Mouse (Mus musculus) CH12.LX (cell line): Measurements from ENCODE around the gene Pla2g5.

Experiments used
- CTCF ChIP-seq, 2 experiments: IDR thresholded peaks in 1 of 2; conservative IDR thresholded peaks in 1 of 2; 2 replicates each; pipeline ENCODE4 v1.5.1; 2011 to 2012; ENCODE audit warnings: low read depth in 2 of 2, low read length in 2 of 2, improper control_type of control experiment in 1 of 2, inconsistent platforms in 1 of 2, mild to moderate bottlenecking in 1 of 2, moderate library complexity in 1 of 2
- ELF1 ChIP-seq: IDR thresholded peaks from 2 replicates; pipeline ENCODE4 v1.6.1; 2014; ENCODE audit warnings: low read depth, mild to moderate bottlenecking, inconsistent platforms, low read length, improper control_type of control experiment
- MAFK ChIP-seq: IDR thresholded peaks from 2 replicates; pipeline ENCODE4 v1.6.1; 2011; ENCODE audit warnings: low read length, improper control_type of control experiment; ENCODE audit not compliant: insufficient replicate concordance
- MEF2A ChIP-seq: IDR thresholded peaks from 2 replicates; pipeline ENCODE4 v1.6.1; 2014; ENCODE audit warnings: low read depth, mild to moderate bottlenecking, inconsistent platforms, low read length, improper control_type of control experiment, borderline replicate concordance
- NRF1 ChIP-seq: IDR thresholded peaks from 2 replicates; pipeline ENCODE4 v1.6.1; 2014; ENCODE audit warnings: low read depth, mild to moderate bottlenecking, inconsistent platforms, low read length, improper control_type of control experiment, moderate library complexity
- POLR2A ChIP-seq: IDR thresholded peaks from 2 replicates; pipeline ENCODE4 v1.6.1; 2011; ENCODE audit warnings: low read depth, mild to moderate bottlenecking, improper control_type of control experiment, low read length
- POLR2AphosphoS2 ChIP-seq: IDR thresholded peaks from 2 replicates; pipeline ENCODE4 v1.6.1; 2011; ENCODE audit warnings: low read depth, low read length, improper control_type of control experiment
- USF2 ChIP-seq: conservative IDR thresholded peaks from 2 replicates; pipeline ENCODE4 v1.6.1; 2011; ENCODE audit warnings: low read depth, low read length, improper control_type of control experiment
- ZC3H11A ChIP-seq: IDR thresholded peaks from 2 replicates; pipeline ENCODE4 v1.6.1; 2012; ENCODE audit warnings: low read depth, mild to moderate bottlenecking, inconsistent platforms, low read length, improper control_type of control experiment
- ZMIZ1 ChIP-seq: IDR thresholded peaks from 2 replicates; pipeline ENCODE4 v1.6.1; 2012; ENCODE audit warnings: low read depth, mild to moderate bottlenecking, inconsistent platforms, low read length, improper control_type of control experiment

- no peak for TF ChIP-seq ZC3H11A
- TF ChIP-seq POLR2A: no peak
- TF ChIP-seq NRF1: no peak
- no peak for TF ChIP-seq MEF2A
- TF ChIP-seq CTCF (conservative IDR thresholded peaks at IDR 0.05 in 1 of 2, IDR thresholded peaks at IDR 0.05 in 1 of 2; ENCODE audit: low read depth in 2 of 2, low read length in 2 of 2): no peak
- no peak for TF ChIP-seq USF2
- TF ChIP-seq ZMIZ1: no peak
- no peak for TF ChIP-seq MAFK
- TF ChIP-seq POLR2AphosphoS2: no peak
- TF ChIP-seq ELF1: no peak
Measured at GRCm38 (mm10) chr4:138771970-138772369, 91.3 kb downstream of the Pla2g5 start.
